Mouse (Mus musculus) CD4-positive, CD25-positive, alpha-beta regulatory T cell, adult 4 months (primary cell): Measurements from ENCODE around the gene Bdp1. TPM values are rescaled to one million over a fixed set of nuclear protein-coding genes. Genes with fewer than 3 reads are reported as not detected.

Experiments
- ATAC-seq: one replicate; pipeline ENCODE4 v1.8.0; 2017
- polyA plus RNA-seq, 2 experiments: library from polyadenylated mRNA; unstranded; fragments of 100-300 nt; shearing (Covaris generic); gene quantifications; one replicate each; pipeline ENCODE4 v1.2.1; 2017

Bdp1 gene
- polyA plus RNA-seq, 2 experiments from 2014 or later = 17.5 to 26.5 TPM

GRCm38 (mm10) chr13:100001790-100002196 lies 102.1 kb downstream of the Bdp1 start:
- peak; percentile 97 for ATAC-seq

- no peak for ATAC-seq
Measured at GRCm38 (mm10) chr13:99999078-99999477, 104.8 kb downstream of the Bdp1 start.

- ATAC-seq = no peak
Measured at GRCm38 (mm10) chr13:99998099-99998498, 105.8 kb downstream of the Bdp1 start.

GRCm38 (mm10) chr13:99989592-99989991 lies 114.3 kb downstream of the Bdp1 start:
- ATAC-seq = no peak

GRCm38 (mm10) chr13:99983320-99983719 lies 120.5 kb downstream of the Bdp1 start:
- no peak for ATAC-seq

- no peak for ATAC-seq
Measured at GRCm38 (mm10) chr13:99979406-99979805, 124.5 kb downstream of the Bdp1 start.

- ATAC-seq = no peak
Measured at GRCm38 (mm10) chr13:99970089-99970488, 133.8 kb downstream of the Bdp1 start.

Other genes with a start within 250 kb of the Bdp1 start
- not detected for gene Cartpt, start 203.0 kb downstream of the Bdp1 start, polyA plus RNA-seq
- gene Mccc2, start 88.4 kb downstream of the Bdp1 start, polyA plus RNA-seq = 10 to 100 TPM; 11.5 to 18.2 TPM
- 1 to 10 TPM; 5.6 to 6.3 TPM for gene Serf1, start 3.9 kb upstream of the Bdp1 start, polyA plus RNA-seq
- gene Smn1, start 20.8 kb upstream of the Bdp1 start, polyA plus RNA-seq = 10 to 100 TPM; 36.4 to 36.6 TPM
- 10 to 100 TPM in 1 of 2 experiments, 1 to 10 TPM in 1; 7.3 to 13.2 TPM for gene Naip2, start 98.0 kb upstream of the Bdp1 start, polyA plus RNA-seq
- gene Naip5, start 142.3 kb upstream of the Bdp1 start, polyA plus RNA-seq = 10 to 100 TPM; 12.7 to 16.1 TPM
- gene Naip6, start 213.6 kb upstream of the Bdp1 start, polyA plus RNA-seq = 1 to 10 TPM; 3.4 to 5.3 TPM